Comparison of ENCODE assay signal across 16 mouse cellular contexts in the genomic region with DNA sequence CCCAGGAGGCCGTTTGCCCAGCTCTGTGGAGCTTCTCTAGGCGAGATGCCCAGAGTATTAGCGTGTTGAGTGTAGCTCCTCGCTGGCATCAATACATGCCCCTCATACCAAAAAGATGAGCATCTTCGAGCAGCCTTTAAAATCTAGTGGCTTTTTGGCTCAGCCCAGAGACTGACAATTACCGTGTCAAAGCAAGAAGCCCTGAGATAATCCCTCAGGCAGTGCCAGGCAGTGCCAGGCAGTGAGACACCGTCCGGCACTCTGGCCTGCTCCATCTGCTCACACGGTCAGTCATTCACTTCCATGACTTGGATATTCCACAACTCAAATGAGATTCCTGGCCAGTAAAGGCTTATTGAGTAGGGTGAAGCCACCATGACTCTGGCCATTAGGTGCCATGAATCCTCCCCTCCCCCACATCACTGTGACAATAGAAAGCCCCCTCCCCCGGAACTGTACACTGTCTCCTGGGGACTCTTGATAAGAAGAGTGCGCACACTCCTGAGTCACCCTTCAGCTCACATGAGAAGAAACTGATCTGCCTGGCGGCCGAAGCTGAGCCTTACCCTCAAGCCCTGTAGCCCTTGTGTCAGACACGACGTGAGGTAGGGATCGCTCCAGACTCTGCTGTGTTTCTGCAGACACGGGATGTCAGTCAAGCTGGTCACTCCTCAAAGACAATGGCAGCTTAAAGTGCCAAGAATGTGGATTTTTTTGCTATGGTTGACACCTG.
A peak's percentile ranks its signal among the peaks of the same experiment; 100 is the strongest.
DNase-seq lines count a peak whose midpoint lies in the region; ATAC-seq and TF ChIP-seq lines count a peak whose summit lies in the region.
"Had no signal": no experiment of that assay in that cellular context is flagged by ENCODE, and none has a peak within 500 bp of the region (broad histone marks: within the 10 kb centered on the region; RNA-seq: fewer than 3 reads in every experiment).

No protein-coding gene starts in this region.

- H3K9ac ChIP-seq in liver, postnatal 0 days (replicated peaks), result no peak overlapping the region
- H3K9ac ChIP-seq in liver, embryonic 15.5 days, result no peak overlapping the region
- H3K9ac ChIP-seq: embryonic facial prominence, embryonic 15.5 days had no signal

- H3K4me1 ChIP-seq in heart, embryonic 10.5 days, result peaks cover 13% of the 10 kb centered on the region
- H3K4me1 ChIP-seq in liver, postnatal 0 days (ENCODE audit: insufficient read depth), result no peaks in the 10 kb centered on the region
- no peaks in the 10 kb centered on the region for H3K4me1 ChIP-seq in liver, embryonic 15.5 days (replicated peaks)

- no peaks in the 10 kb centered on the region for H3K27me3 ChIP-seq in heart, embryonic 10.5 days (ENCODE audit: insufficient read depth, poor library complexity, severe bottlenecking)
- no peaks in the 10 kb centered on the region for H3K27me3 ChIP-seq in liver, postnatal 0 days (ENCODE audit: insufficient read depth, low read length)
- H3K27me3 ChIP-seq in liver, embryonic 15.5 days, result no peaks in the 10 kb centered on the region
- H3K27me3 ChIP-seq: embryonic facial prominence, embryonic 15.5 days had no signal

- ATAC-seq in liver, postnatal 0 days, result no peak
- 0 out of 2 replicates have a peak, but pooled peaks have one; percentile 22 for ATAC-seq in liver, embryonic 15.5 days (ENCODE audit: insufficient read depth)
- ATAC-seq: forebrain, embryonic 16.5 days; lung, postnatal 0 days had no signal

- TF ChIP-seq EP300 in liver, postnatal 0 days (IDR thresholded peaks at IDR 0.05; ENCODE audit: low read depth), result no peak

- peak overlapping the region; percentile 48; the same call in 1 of the 2 replicates for H3K27ac ChIP-seq in heart, embryonic 10.5 days
- no peak overlapping the region for H3K27ac ChIP-seq in liver, postnatal 0 days (ENCODE audit: low read depth)
- no peak overlapping the region for H3K27ac ChIP-seq in liver, embryonic 15.5 days (replicated peaks)
- H3K27ac ChIP-seq: embryonic facial prominence, embryonic 15.5 days; kidney, postnatal 0 days; left cerebral cortex, adult 2 months had no signal

- no peak overlapping the region for H3K4me2 ChIP-seq in liver, postnatal 0 days (ENCODE audit: low read depth, low read length)
- H3K4me2 ChIP-seq in liver, embryonic 15.5 days, result no peak overlapping the region
- H3K4me2 ChIP-seq: embryonic facial prominence, embryonic 15.5 days had no signal

- no peak for TF ChIP-seq CTCF in liver, postnatal 0 days (IDR thresholded peaks at IDR 0.05; ENCODE audit: low read depth)

- H3K36me3 ChIP-seq in heart, embryonic 10.5 days, result no peaks in the 10 kb centered on the region
- no peaks in the 10 kb centered on the region for H3K36me3 ChIP-seq in liver, postnatal 0 days (replicated peaks; ENCODE audit: insufficient read depth, low read length)
- H3K36me3 ChIP-seq in liver, embryonic 15.5 days (replicated peaks), result no peaks in the 10 kb centered on the region
- H3K36me3 ChIP-seq: embryonic facial prominence, embryonic 15.5 days; G1E had no signal

- no peak for DNase-seq in heart, embryonic 10.5 days (ENCODE audit: low spot score)
- no peak for DNase-seq in heart, postnatal 4 days
- DNase-seq in liver, result peak; percentile 26
- DNase-seq in liver, postnatal 0 days, result no peak
- peak; percentile 65 to 70 for DNase-seq in cerebellum, postnatal 36 days
- DNase-seq in lung, adult 18-20 months, result no peak
- no peak for DNase-seq in adrenal gland, adult 8-10 months
- DNase-seq: gastrocnemius, postnatal 25 days; thymus, postnatal 36 days had no signal

- WGBS in heart, embryonic 10.5 days, result 57% methylated on average over 17 of the region's 17 CpGs
- WGBS in liver, postnatal 0 days (ENCODE audit: insufficient replicate concordance), result 51% methylated on average over 17 of the region's 17 CpGs
- 28% methylated on average over 17 of the region's 17 CpGs for WGBS in liver, embryonic 15.5 days (ENCODE audit: insufficient replicate concordance)

- no peaks in the 10 kb centered on the region for H3K9me3 ChIP-seq in heart, embryonic 10.5 days
- H3K9me3 ChIP-seq in liver, postnatal 0 days (ENCODE audit: low read length), result no peaks in the 10 kb centered on the region
- H3K9me3 ChIP-seq in liver, embryonic 15.5 days (replicated peaks), result no peaks in the 10 kb centered on the region
- H3K9me3 ChIP-seq: embryonic facial prominence, embryonic 15.5 days; G1E had no signal

- 0 out of 2 replicates have a peak overlapping the region, but pooled peaks have one; percentile 22 for H3K4me3 ChIP-seq in heart, embryonic 10.5 days
- no peak overlapping the region for H3K4me3 ChIP-seq in liver, postnatal 0 days (ENCODE audit: low read depth, low read length)
- H3K4me3 ChIP-seq in liver, embryonic 15.5 days (replicated peaks), result no peak overlapping the region
- H3K4me3 ChIP-seq: embryonic facial prominence, embryonic 15.5 days; left cerebral cortex, adult 2 months had no signal

Comparison
In these comparisons a context has a peak if more than half of its experiments do, and no peak if none do; other contexts are left out.
1. DNase-seq: peak in liver (single experiment) and cerebellum, postnatal 36 days (2 of 2); none in heart, embryonic 10.5 days (single experiment), heart, postnatal 4 days (single experiment), liver, postnatal 0 days (single experiment), lung, adult 18-20 months (0 of 2) and adrenal gland, adult 8-10 months (single experiment).